Mouse (Mus musculus): ENCODE data around the gene Irf2bpl.

Irf2bpl gene

GRCm38 (mm10) chr12:86885746-86886145 lies 1.1 kb upstream of the Irf2bpl start:
- no peak for DNase-seq (ENCODE audit: low read depth)

GRCm38 (mm10) chr12:86885336-86885735 lies 738 bp upstream of the Irf2bpl start:
- no peak for DNase-seq (ENCODE audit: low read depth)

GRCm38 (mm10) chr12:86883280-86884196 lies 1.1 kb downstream of the Irf2bpl start:
- peak; percentile 75 for DNase-seq (ENCODE audit: low read depth)

GRCm38 (mm10) chr12:86883019-86883279 lies 1.6 kb downstream of the Irf2bpl start:
- DNase-seq (ENCODE audit: low read depth): no peak

- DNase-seq (ENCODE audit: low read depth): peak; percentile 70
Observed at GRCm38 (mm10) chr12:86882279-86883018, 2.1 kb downstream of the Irf2bpl start.

- DNase-seq (ENCODE audit: low read depth): no peak
Observed at GRCm38 (mm10) chr12:86881809-86882278, 2.8 kb downstream of the Irf2bpl start.

- no peak for DNase-seq (ENCODE audit: low read depth)
Observed at GRCm38 (mm10) chr12:86880090-86880723, 4.4 kb downstream of the Irf2bpl start.

- DNase-seq (ENCODE audit: low read depth): peak; percentile 62
Observed at GRCm38 (mm10) chr12:86879446-86880085, 5.0 kb downstream of the Irf2bpl start.

- no peak for DNase-seq (ENCODE audit: low read depth)
Observed at GRCm38 (mm10) chr12:86878426-86879353, 5.9 kb downstream of the Irf2bpl start.

- DNase-seq (ENCODE audit: low read depth): no peak
Observed at GRCm38 (mm10) chr12:86876981-86877380, 7.6 kb downstream of the Irf2bpl start.

GRCm38 (mm10) chr12:86876116-86876515 lies 8.5 kb downstream of the Irf2bpl start:
- no peak for DNase-seq (ENCODE audit: low read depth)

GRCm38 (mm10) chr12:86872335-86873040 lies 12.1 kb downstream of the Irf2bpl start:
- no peak for DNase-seq (ENCODE audit: low read depth)

- DNase-seq (ENCODE audit: low read depth): no peak
Observed at GRCm38 (mm10) chr12:86871666-86872334, 12.8 kb downstream of the Irf2bpl start.

- no peak for DNase-seq (ENCODE audit: low read depth)
Observed at GRCm38 (mm10) chr12:86870996-86871395, 13.6 kb downstream of the Irf2bpl start.

- no peak for DNase-seq (ENCODE audit: low read depth)
Observed at GRCm38 (mm10) chr12:86869761-86870160, 14.8 kb downstream of the Irf2bpl start.

GRCm38 (mm10) chr12:86867271-86868223 lies 17.1 kb downstream of the Irf2bpl start:
- DNase-seq (ENCODE audit: low read depth): no peak

- no peak for DNase-seq (ENCODE audit: low read depth)
Observed at GRCm38 (mm10) chr12:86864316-86865020, 20.1 kb downstream of the Irf2bpl start.
